Mouse (Mus musculus) brown adipose tissue, adult 24 weeks (tissue): ENCODE data around the gene Suox. TPM values are rescaled to one million over a fixed set of nuclear protein-coding genes. Genes with fewer than 3 reads are reported as not detected.
A peak's percentile ranks its signal among the peaks of the same experiment; 100 is the strongest.
"Not testable (repeated sequence)": the region's sequence is repeated elsewhere in the genome, so short reads cannot be mapped to it uniquely, and the experiment has no call there.

Experiments used
- H3K27ac ChIP-seq: fragments of 200-500 bp; replicated peaks from 2 replicates; pipeline ENCODE4 v1.5.1; 2012; ENCODE audit warnings: low read depth, mild to moderate bottlenecking, low read length
- H3K4me1 ChIP-seq: fragments of 200-500 bp; 2 replicates; pipeline ENCODE4 v1.6.1; 2012; ENCODE audit warnings: low read length, mixed read lengths; ENCODE audit not compliant: control insufficient read depth, insufficient read depth, insufficient read length
- H3K4me3 ChIP-seq: fragments of 200-500 bp; 2 replicates; pipeline ENCODE4 v1.5.1; 2012; ENCODE audit warnings: low read depth, mild to moderate bottlenecking, low read length, moderate library complexity; ENCODE audit not compliant: insufficient read depth
- polyA plus RNA-seq: library from polyadenylated mRNA; stranded (reverse); fragments of >200 nt; gene quantifications from 2 replicates; pipeline ENCODE4 v1.2.4, GENCODE M21; 2012; ENCODE audit not compliant: missing spikeins, insufficient read depth, insufficient read length

The Suox gene
- polyA plus RNA-seq: 24.4 and 34.2 TPM in 2 replicates

DNA sequence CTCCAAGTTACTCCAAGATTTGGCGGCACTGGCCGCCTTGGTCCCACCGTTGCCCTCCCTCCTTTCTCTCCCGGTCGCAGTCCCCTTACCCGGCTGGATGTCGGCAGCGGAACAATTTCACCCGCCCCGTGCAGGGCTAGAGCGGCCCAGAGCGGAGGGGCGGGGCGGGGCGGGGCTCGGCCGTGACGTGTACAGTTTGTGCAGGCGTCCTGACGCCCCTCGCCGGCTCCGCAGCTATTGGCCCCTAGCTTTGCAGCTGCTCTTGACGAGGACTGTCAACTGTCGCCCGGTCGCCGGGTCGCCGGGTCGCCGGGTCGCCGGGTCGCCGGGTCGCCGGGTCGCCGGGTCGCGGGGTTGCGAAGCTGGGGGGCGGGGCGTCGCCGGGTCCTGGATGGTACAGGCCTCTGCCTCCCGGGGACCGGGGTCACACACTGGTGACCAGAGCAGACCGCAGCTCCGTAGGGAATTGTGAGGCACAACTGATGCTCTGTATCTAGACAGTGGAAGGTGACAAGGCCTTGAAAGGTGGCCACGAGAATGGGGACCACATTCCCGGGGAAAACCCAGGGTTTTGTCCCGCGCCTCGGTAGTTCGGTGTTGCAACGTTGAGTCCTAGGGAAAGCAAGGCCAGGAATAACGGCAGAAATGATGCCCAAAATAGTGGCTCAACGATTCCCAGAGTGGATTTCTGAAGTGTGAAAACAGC is at the start of gene Suox:
TSS of gene Suox (minus strand) at position 311 of the 706 bp plus-strand sequence.
- no peaks in the 10 kb centered on the region for H3K4me1 ChIP-seq
- peak within 1 kb of the TSS; percentile 66 for H3K27ac ChIP-seq
- peak within 1 kb of the TSS; percentile 75 for H3K4me3 ChIP-seq

DNA sequence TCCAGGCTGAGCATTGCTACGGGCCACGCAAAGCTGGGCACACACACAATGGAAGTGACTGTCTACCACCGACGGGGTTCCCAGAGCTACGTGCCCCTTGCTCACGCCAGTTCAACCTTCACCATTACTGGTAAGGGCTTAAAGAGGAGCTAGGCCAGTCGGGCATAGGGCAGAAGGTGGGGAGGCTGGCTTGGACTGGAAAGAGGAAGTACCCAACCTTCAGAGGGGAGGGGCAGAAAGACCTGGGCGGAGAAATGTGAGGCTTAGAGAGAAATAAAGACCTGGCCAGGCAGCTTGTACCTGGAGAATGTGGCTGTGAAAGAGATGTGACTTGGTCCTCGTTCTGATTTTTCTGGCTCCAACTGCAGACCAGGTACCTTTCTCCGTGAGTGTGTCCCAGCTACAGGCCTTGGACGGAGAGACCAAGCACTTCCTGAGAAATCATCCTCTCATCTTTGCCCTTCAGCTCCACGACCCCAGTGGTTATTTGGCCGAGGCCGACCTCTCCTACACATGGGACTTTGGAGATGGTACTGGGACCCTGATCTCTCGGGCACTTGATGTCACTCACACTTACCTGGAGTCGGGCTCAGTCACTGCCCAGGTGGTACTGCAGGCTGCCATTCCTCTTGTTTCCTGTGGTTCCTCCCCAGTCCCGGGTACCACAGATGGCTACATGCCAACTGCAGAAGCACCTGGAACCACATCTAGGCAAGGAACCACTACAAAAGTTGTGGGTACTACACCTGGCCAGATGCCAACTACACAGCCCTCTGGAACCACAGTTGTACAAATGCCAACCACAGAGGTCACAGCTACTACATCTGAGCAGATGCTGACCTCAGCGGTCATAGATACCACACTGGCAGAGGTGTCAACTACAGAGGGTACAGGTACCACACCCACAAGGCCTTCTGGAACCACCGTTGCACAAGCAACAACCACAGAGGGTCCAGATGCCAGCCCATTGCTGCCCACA is 42.0 kb upstream of the Suox start:
- no peak overlapping the region for H3K27ac ChIP-seq
- H3K4me3 ChIP-seq: no peak overlapping the region
- no peaks in the 10 kb centered on the region for H3K4me1 ChIP-seq

DNA sequence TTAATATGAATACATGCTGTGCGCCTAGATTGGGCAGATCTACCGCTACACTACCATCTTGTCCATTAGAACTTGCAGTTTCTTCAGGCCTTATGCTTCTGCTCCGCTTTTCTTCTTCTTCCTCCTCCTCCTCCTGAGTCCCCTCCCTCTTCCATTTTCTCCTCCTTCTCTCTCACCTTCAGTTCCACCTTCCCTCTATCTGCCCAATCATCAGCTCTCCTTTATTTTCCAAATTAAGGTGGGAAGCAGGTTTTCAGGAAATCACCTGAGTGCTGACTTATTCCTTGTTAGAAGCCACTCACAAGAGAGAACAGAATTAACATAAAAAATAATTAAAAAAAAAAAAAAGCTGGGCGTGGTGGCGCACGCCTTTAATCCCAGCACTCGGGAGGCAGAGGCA is 37.4 kb upstream of the Suox start:
- not testable (repeated sequence) for H3K4me1 ChIP-seq, H3K27ac ChIP-seq

DNA sequence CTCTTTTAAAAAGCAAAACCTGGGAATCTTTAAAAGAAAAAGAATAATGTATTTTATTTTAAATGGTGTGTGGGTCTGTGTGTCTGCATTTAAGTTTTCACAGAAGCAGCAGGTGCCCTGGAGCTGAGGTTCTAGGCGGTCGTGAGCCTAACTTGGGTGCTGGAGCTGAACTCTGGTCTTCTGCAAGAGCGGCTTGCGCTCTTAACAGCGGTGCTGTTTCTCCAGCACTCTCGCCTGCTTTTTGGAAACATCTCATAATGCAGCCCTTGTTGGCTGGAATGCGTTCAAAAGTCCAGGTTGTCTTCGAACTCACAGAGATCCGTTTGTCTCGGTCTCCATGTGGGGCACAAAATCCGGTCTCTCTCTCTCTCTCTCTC is 31.4 kb upstream of the Suox start:
- Histone ChIP-seq H3K4me3 (peak overlapping the region; percentile 50), H3K27ac (peak overlapping the region; percentile 72), H3K4me1 (peaks cover 6% of the 10 kb centered on the region; the same call in 1 of the 2 replicates)

More for the DNA sequence above, 37.4 kb upstream of the Suox start:
- H3K4me3 ChIP-seq: not testable (repeated sequence)

DNA sequence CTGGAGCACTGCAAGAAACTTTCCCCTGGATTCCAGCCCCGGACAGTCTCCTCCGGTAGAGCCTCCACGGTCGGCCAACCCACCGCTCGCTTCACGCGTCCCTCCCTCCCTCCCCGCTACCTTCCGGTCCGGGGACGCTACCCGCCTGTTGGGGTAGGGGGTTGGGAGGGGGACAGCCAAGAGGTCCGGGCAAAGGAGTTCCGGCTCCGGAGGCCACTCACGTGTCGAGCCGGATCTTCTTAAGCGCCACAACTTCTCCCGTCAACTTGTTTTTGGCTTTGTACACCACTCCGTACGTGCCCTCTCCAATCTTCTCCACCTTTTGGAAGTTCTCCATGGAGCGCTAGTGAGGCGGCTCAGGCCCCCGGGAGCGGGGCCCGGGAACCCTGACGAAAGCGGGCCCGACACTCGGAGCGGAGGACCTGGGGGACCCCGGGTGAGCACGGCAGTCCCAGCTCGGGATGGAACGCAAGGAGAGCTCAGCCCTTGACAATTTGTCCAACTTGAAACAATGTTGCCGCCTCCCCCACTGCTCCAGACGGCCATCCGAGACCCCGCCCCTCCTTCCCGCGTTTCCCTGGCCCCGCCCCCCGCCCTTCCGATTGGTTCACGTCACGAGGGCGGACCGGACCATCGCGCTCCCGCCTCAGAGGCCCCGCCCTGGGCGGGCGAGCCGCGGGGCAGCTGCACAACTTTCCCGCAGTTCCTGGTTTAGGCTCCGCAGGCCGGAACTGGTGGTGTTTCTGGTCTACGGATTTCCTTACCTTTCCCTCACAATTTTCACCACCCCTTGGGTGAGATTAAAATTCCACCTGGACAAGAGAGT is 30.8 kb upstream of the Suox start, which contains the start of gene Cdk2:
TSS of gene Cdk2 (minus strand) at position 541 of the 826 bp plus-strand sequence.
- peak within 1 kb of the TSS; percentile 98 for H3K4me3 ChIP-seq
- peak within 1 kb of the TSS; percentile 80 for H3K27ac ChIP-seq
- H3K4me1 ChIP-seq: peaks cover 6% of the 10 kb centered on the region; the same call in 1 of the 2 replicates

DNA sequence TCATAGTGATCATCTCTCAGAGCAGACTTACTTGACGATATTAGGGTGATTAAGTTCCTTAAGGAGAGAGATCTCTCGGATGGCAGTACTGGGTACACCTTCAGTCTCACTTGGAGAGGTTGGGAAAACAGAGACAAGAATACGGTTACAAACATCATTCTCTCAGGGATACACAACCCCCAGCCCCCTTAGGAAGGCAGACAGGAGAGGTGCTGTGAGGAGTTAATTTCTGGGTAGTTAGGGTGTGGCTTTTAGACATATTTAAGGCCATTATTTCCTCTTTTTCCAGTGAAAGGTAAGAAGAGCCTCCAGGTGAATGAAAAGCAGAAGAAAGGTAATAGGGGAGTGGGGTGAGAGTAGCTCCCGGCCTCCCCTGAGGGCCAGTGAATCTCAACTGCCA is 30.0 kb upstream of the Suox start, which contains the start of gene Pmel:
TSS of gene Pmel (plus strand) at position 301 of the 400 bp plus-strand sequence.
- Histone ChIP-seq H3K27ac (peak within 1 kb of the TSS; percentile 80), H3K4me1 (peaks cover 6% of the 10 kb centered on the region; the same call in 1 of the 2 replicates), H3K4me3 (peak within 1 kb of the TSS; percentile 98)

DNA sequence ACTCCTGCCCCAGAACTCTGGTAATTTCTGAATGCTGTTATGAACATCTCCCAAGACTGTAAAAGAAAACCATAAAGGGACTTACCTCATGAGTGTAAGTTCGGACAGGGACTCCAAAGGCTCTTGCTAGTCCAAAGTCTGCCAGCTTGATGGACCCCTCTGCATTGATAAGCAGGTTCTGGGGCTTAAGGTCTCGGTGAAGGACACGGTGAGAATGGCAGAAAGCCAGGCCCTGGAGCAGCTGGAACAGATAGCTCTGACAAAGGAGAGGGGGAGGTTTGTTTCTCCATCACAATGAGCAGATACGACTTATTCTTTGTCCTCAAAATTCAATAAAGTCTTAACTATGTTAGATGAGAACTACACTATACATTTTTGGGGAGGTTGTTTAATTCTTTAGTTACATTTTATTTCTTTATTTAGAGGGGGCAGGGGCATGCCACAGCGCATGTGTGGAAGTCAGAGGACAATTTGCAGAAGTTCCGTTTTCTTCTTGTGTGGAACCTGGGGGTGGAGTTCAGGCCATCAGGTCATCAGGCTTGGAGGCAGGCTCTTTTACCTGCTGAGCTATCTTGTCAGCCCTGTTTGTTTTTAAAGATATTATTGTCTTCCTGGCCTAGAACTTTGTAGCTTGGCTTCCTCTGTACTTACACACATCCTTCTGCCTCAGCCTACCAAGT is 28.6 kb upstream of the Suox start:
- H3K4me1 ChIP-seq: peaks cover 6% of the 10 kb centered on the region; the same call in 1 of the 2 replicates
- no peak overlapping the region for H3K4me3 ChIP-seq
- H3K27ac ChIP-seq: no peak overlapping the region

DNA sequence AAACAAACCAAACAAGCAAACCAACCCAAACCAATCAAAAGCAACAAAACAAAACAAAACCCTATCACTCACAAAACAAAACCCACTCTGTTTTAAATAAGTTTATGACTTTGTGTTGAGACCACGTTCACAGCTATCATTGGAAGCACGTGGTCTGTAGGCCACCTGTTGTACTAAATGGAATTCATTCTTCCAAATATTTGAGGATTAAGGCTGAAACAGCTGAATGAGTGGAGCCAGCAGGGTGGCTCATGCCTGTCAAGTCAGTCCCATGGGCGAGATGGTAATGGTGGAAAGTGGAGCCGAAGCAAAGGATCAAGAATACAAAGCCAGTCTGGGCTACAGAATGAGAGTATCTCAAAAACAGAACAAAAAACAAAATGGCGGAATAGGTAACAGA is 26.8 kb upstream of the Suox start:
- Histone ChIP-seq H3K4me3 (no peak overlapping the region), H3K27ac (no peak overlapping the region), H3K4me1 (peaks cover 6% of the 10 kb centered on the region; the same call in 1 of the 2 replicates)

DNA sequence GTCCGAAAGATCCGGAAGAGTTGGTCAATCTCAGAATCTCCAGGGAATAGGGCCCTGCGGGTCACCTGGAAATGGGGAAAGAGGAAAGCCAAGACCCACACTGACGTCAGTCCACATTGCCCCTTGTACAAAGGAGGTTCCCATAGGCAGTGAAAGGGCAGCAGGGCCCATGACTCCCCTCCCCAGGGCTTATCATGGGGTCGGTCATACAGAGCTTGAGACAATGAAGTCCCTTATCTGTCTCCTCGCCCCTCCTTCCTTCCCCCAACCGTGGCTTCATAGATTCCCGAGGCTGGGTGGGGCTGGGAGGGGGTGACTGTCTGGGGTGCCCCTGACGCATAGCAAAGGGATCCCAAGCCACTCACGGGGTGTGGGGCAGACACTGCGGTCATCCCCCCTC is 25.7 kb upstream of the Suox start:
- no peak overlapping the region for H3K27ac ChIP-seq
- H3K4me3 ChIP-seq: no peak overlapping the region
- peaks cover 3% of the 10 kb centered on the region; the same call in 1 of the 2 replicates for H3K4me1 ChIP-seq

DNA sequence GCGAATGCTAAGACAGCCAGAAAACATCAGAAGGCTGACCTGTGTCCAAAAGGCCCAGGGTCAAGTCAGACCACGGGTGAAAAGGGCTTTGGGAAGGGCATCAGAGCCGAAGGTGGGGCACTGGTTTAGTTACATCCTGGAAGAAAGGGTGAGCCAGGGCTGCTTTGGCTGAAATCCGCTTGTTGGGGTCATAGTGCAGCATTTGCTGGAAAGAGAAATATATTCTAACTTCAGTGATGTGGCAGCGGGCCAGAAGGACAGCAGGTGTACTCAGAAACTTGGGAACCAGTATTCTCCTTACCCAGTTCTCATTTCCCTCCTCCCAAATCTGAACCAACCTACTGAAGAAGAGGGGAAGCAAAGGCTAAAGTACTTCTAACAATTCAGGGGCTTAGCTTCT is 25.1 kb upstream of the Suox start:
- Histone ChIP-seq H3K27ac (no peak overlapping the region), H3K4me1 (peaks cover 3% of the 10 kb centered on the region; the same call in 1 of the 2 replicates), H3K4me3 (no peak overlapping the region)

DNA sequence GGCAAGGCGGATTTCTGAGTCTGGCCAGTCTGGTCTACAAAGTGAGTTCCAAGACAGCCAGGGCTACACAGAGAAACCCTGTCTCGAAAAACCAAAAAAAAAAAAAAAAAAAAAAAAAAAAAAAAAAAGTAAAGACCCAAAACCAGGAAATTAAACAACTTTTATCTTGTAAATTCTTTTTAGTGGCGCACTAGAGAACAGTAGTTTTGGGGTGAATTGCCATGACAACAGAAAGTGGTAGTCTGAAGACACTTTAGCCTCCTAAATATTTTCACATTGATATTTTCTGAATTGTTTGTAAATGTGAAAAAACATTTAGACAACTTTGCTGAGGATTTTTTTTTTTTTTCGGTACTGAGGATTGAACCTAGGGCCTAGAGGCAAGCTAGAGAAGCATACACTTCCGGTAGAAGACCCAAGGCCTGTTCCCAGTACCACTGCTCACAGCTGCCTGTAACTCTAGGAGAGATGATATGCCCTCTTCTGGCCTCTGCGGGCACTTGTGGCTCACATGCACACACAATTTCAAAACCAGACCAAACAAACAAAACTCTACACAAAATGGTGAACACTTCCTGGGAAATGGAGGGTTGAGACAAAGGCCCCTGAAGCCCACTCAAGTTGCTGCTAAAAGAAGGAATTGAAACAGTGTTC is 23.3 kb upstream of the Suox start:
- no peak overlapping the region for H3K27ac ChIP-seq
- H3K4me3 ChIP-seq: no peak overlapping the region; the same call in 1 of the 2 replicates
- H3K4me1 ChIP-seq: no peaks in the 10 kb centered on the region

DNA sequence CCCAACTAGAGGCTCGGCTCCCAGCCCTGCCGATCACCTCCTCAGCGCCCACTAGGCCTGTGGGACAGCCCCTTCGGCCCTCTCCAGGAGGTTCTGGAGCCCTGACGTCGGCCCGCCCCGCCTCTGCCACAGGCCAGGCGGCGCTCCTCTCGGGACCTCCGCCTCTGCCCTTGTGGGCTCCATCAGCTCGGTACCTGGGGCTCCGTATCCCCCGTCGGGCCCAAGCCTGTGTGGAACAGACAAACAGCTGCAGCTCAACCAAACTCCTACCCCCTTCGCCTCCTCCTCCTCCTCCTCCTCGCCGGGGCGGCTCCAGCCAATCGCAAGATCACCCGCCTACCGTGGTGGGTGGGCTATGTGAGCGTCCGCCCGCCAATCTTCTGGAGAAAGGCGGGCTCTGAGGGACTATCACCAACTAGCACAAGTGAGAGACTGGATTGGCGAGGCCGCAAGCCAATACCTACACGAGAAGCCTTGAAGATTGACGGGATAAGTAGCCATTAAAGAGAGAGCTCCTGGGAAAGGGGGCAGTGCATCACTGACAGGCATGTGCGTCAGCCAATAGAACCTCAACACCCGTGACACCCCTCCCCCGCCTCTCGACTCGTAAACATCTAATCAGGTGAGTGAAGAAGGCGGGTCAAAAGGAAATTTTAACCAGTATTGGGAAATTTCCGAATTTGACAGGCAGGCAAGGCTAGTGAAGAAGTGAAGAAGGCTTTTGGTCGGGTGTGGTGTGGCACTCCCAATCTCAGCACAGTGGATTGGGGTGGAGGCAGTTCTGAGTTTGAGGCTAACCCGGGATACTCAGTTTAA is 22.3 kb upstream of the Suox start, which contains the start of gene Rab5b:
TSS of gene Rab5b (minus strand) at position 273 of the 816 bp plus-strand sequence.
- Histone ChIP-seq H3K27ac (peak within 1 kb of the TSS; percentile 55), H3K4me1 (no peaks in the 10 kb centered on the region), H3K4me3 (peak within 1 kb of the TSS; percentile 75)
